Mouse (Mus musculus): Measurements from ENCODE around the gene Dad1. TPM values are rescaled to one million over a fixed set of nuclear protein-coding genes. Genes with fewer than 3 reads are reported as not detected.
A peak's percentile ranks its signal among the peaks of the same experiment; 100 is the strongest.

Gene Dad1
- polyA plus RNA-seq, 1 experiment from 2014 or later, result 240 TPM

- Histone ChIP-seq H3K4me3 (replicated peaks) (no peak overlapping the region), H3K36me3 (peaks cover 50% of the 10 kb centered on the region), H3K9ac (replicated peaks) (no peak overlapping the region), H3K9me3 (no peaks in the 10 kb centered on the region), H3K27me3 (no peaks in the 10 kb centered on the region), H3K4me2 (no peak overlapping the region), H3K27ac (no peak overlapping the region), H3K4me1 (replicated peaks) (peaks cover 10% of the 10 kb centered on the region)
- no peak for ATAC-seq (ENCODE audit: insufficient number of reproducible peaks, insufficient read depth, low FRiP score, low TSS enrichment, low read depth)
- 89% methylated on average over 7 of the region's 7 CpGs for WGBS
These were observed 10.3 kb upstream of the Dad1 start for GRCm38 (mm10) chr14:54264231-54264630.

DNA sequence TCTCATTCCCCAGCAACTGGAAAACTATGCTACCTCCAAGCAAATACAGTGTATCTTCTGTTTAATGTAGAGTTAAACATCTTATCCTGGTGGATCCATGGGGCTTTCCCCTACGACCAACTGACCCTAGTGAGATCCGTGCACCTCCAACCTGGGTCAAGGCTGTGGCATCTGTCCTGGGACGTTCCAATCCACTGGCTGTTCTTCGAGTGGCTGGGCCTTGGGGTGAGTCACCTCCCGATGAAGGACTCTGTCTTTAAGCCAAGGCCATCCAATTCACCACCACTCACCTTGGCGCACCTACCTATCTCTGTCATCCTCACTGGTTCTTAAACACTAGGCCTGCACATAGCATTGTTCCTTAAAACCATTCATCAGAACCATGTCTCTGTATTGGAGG lies 9.2 kb upstream of the Dad1 start:
- H3K4me2 ChIP-seq, result no peak overlapping the region
- no peak overlapping the region for H3K9ac ChIP-seq (replicated peaks)
- WGBS, result 96% methylated on average over 6 of the region's 6 CpGs
- no peak for ATAC-seq (ENCODE audit: insufficient number of reproducible peaks, insufficient read depth, low FRiP score, low TSS enrichment, low read depth)
- no peaks in the 10 kb centered on the region for H3K27me3 ChIP-seq
- H3K9me3 ChIP-seq, result no peaks in the 10 kb centered on the region
- no peak overlapping the region for H3K27ac ChIP-seq
- peaks cover 15% of the 10 kb centered on the region for H3K4me1 ChIP-seq (replicated peaks)
- peaks cover 41% of the 10 kb centered on the region for H3K36me3 ChIP-seq
- no peak overlapping the region for H3K4me3 ChIP-seq (replicated peaks)

GRCm38 (mm10) chr14:54262622-54263021 lies 8.7 kb upstream of the Dad1 start:
- Histone ChIP-seq H3K4me2 (no peak overlapping the region), H3K27ac (no peak overlapping the region), H3K4me1 (replicated peaks) (peaks cover 15% of the 10 kb centered on the region), H3K4me3 (replicated peaks) (no peak overlapping the region), H3K27me3 (no peaks in the 10 kb centered on the region), H3K36me3 (peaks cover 36% of the 10 kb centered on the region), H3K9me3 (no peaks in the 10 kb centered on the region), H3K9ac (replicated peaks) (no peak overlapping the region)
- ATAC-seq (ENCODE audit: insufficient number of reproducible peaks, insufficient read depth, low FRiP score, low TSS enrichment, low read depth), result no peak
- 91% methylated on average over 8 of the region's 8 CpGs for WGBS

- no peak for ATAC-seq (ENCODE audit: insufficient number of reproducible peaks, insufficient read depth, low FRiP score, low TSS enrichment, low read depth)
- Histone ChIP-seq H3K36me3 (peaks cover 24% of the 10 kb centered on the region), H3K9ac (replicated peaks) (no peak overlapping the region), H3K4me3 (replicated peaks) (no peak overlapping the region), H3K4me1 (replicated peaks) (peaks cover 15% of the 10 kb centered on the region), H3K27me3 (no peaks in the 10 kb centered on the region), H3K4me2 (no peak overlapping the region), H3K9me3 (no peaks in the 10 kb centered on the region), H3K27ac (no peak overlapping the region)
- WGBS, result 95% methylated on average over 2 of the region's 2 CpGs
These were observed 7.5 kb upstream of the Dad1 start for GRCm38 (mm10) chr14:54261386-54261785.

DNA sequence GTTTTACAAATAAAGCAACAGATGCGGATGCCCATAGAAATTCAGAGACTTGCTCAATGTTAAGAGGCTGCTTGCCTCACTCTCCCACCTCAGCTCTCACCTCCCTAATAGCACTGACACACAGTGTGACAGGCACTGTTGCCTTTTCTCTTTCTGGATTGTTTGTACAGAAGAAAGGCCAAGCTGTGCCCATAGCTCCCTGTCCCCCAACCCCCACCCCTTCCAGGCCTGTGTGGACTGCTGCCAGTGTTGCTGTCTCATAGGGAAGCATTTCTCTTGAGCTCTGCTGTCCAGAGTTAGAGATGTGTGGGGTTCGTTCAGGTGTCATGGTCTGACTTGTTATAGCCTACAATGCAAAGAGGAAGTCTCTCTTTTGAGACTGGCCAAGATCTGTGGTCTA lies 6.3 kb upstream of the Dad1 start:
- Histone ChIP-seq H3K9ac (replicated peaks) (no peak overlapping the region), H3K9me3 (no peaks in the 10 kb centered on the region), H3K27ac (no peak overlapping the region), H3K27me3 (no peaks in the 10 kb centered on the region), H3K4me1 (replicated peaks) (peaks cover 15% of the 10 kb centered on the region), H3K4me2 (peak overlapping the region; percentile 79), H3K36me3 (peaks cover 20% of the 10 kb centered on the region), H3K4me3 (replicated peaks) (peak overlapping the region; percentile 66)
- WGBS, result 76% methylated on average over 2 of the region's 2 CpGs
- no peak for ATAC-seq (ENCODE audit: insufficient number of reproducible peaks, insufficient read depth, low FRiP score, low TSS enrichment, low read depth)

- Histone ChIP-seq H3K27me3 (no peaks in the 10 kb centered on the region), H3K4me3 (replicated peaks) (peak overlapping the region; percentile 66), H3K9ac (replicated peaks) (peak overlapping the region; percentile 61), H3K9me3 (no peaks in the 10 kb centered on the region), H3K4me2 (peak overlapping the region; percentile 79), H3K36me3 (peaks cover 17% of the 10 kb centered on the region), H3K4me1 (replicated peaks) (peaks cover 15% of the 10 kb centered on the region), H3K27ac (peak overlapping the region; percentile 83)
- no peak for ATAC-seq (ENCODE audit: insufficient number of reproducible peaks, insufficient read depth, low FRiP score, low TSS enrichment, low read depth)
- 14% methylated on average over 8 of the region's 8 CpGs for WGBS
These were observed 5.8 kb upstream of the Dad1 start for GRCm38 (mm10) chr14:54259722-54260085.

DNA sequence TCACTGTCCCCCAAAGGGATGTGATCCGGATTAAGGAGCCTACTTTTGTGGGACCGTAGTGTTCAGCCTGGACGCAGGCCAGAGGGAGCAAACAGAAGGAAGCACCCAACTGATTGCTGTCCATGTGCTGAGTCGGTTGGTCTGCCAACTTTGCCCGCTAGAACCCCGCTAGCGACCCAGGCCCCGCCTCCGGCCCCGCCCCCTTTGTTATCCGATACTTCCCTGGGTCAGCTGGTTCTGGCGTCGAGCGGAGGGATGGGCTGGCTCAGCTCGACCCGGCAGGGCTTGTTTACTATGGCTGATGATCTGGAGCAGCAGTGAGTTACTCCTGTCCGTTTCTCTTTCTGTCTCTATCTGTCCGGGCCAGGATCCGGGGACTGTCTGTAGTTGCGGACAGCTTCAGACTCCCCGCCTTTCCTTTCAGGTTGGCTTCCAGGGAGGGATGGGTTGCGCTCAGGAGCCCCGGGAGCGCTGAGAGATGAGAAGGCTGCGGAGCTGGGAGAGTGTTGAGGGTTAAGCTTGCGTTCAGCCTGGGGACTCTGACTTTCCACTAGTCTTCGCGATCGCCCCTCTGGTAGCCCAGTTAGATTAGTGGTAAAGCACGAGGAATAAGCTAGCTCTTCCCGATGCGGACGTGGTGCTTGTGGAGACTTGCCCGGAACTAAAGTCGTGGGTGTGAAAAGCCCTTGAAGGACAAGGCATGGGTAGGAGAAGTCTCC lies 5.3 kb upstream of the Dad1 start:
- Histone ChIP-seq H3K27ac (peak overlapping the region; percentile 83), H3K4me1 (replicated peaks) (peaks cover 15% of the 10 kb centered on the region), H3K4me3 (replicated peaks) (peak overlapping the region; percentile 66), H3K36me3 (peaks cover 15% of the 10 kb centered on the region), H3K9ac (replicated peaks) (peak overlapping the region; percentile 61), H3K9me3 (no peaks in the 10 kb centered on the region), H3K27me3 (no peaks in the 10 kb centered on the region), H3K4me2 (peak overlapping the region; percentile 79)
- ATAC-seq (ENCODE audit: insufficient number of reproducible peaks, insufficient read depth, low FRiP score, low TSS enrichment, low read depth), result peak; percentile 96
- under 1% methylated on average over 35 of the region's 35 CpGs for WGBS

DNA sequence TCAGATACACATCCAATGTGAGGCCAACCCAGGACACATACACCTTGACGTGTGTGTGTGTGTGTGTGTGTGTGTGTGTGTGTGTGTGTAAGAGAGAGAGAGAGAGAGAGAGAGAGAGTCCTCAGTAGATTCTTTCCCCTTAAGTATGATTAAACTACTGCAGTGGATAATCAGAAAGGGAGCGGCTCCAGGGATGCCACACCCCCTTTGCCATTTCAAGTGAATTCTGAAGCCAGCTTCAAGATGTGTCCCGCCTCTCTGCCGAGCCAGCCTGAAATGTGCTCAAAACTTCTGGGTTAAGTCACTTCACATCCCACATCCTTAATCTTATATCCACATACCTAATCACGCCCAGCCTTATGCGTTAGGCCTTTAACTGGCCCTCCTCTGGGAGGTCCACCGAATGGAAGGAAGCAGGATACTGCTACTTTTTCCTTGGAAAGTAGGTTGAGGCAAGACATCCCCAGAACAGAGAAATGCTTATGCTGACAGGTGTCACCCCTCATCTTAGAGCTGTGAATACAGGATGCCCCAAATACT lies 4.3 kb upstream of the Dad1 start:
- Histone ChIP-seq H3K9ac (replicated peaks) (no peak overlapping the region), H3K9me3 (no peaks in the 10 kb centered on the region), H3K4me2 (no peak overlapping the region; the same call in 1 of the 2 replicates), H3K27ac (no peak overlapping the region), H3K36me3 (peaks cover 7% of the 10 kb centered on the region), H3K4me1 (replicated peaks) (peaks cover 15% of the 10 kb centered on the region), H3K27me3 (no peaks in the 10 kb centered on the region), H3K4me3 (replicated peaks) (no peak overlapping the region; the same call in 1 of the 2 replicates)
- WGBS, result 67% methylated on average over 7 of the region's 7 CpGs
- ATAC-seq (ENCODE audit: insufficient number of reproducible peaks, insufficient read depth, low FRiP score, low TSS enrichment, low read depth), result no peak

- no peak overlapping the region for H3K27ac ChIP-seq
- 0 out of 2 replicates have a peak overlapping the region, but pooled peaks have one; percentile 68 for H3K9ac ChIP-seq (replicated peaks)
- peak overlapping the region; percentile 59 for H3K4me3 ChIP-seq (replicated peaks)
- WGBS, result 60% methylated on average over 12 of the region's 12 CpGs
- ATAC-seq (ENCODE audit: insufficient number of reproducible peaks, insufficient read depth, low FRiP score, low TSS enrichment, low read depth), result no peak
- peak overlapping the region; percentile 72 for H3K4me2 ChIP-seq
- H3K27me3 ChIP-seq, result no peaks in the 10 kb centered on the region
- H3K36me3 ChIP-seq, result peaks cover 6% of the 10 kb centered on the region; the same call in 1 of the 2 replicates
- H3K4me1 ChIP-seq (replicated peaks), result peaks cover 27% of the 10 kb centered on the region
- H3K9me3 ChIP-seq, result no peaks in the 10 kb centered on the region
These were observed 832 bp upstream of the Dad1 start for GRCm38 (mm10) chr14:54254670-54255202.

DNA sequence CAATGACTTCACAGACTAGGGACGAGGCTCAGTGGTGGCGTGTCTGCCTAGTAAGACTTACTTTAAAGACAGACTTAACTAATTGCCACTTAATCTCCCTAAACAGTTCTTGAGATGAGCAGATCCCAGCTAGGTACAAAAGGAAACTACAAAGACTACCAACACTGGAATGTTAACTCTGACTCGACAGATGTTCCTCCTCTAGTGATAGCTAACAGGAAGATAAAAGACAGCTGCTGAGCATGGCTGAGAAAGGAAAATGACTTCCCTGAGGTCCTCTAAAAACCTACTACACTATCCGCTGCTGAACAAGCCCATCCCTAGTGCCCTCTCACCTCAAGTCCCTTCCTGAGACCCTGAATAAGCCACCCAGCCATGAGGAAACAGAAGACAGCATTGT lies 3.8 kb downstream of the Dad1 start:
- Histone ChIP-seq H3K4me2 (no peak overlapping the region), H3K27me3 (no peaks in the 10 kb centered on the region), H3K4me1 (replicated peaks) (peaks cover 26% of the 10 kb centered on the region), H3K9me3 (no peaks in the 10 kb centered on the region), H3K4me3 (replicated peaks) (no peak overlapping the region), H3K36me3 (peaks cover 37% of the 10 kb centered on the region), H3K9ac (replicated peaks) (no peak overlapping the region), H3K27ac (no peak overlapping the region)
- WGBS, result 36% methylated on average over 4 of the region's 4 CpGs
- no peak for ATAC-seq (ENCODE audit: insufficient number of reproducible peaks, insufficient read depth, low FRiP score, low TSS enrichment, low read depth)

- Histone ChIP-seq H3K9me3 (no peaks in the 10 kb centered on the region), H3K27me3 (no peaks in the 10 kb centered on the region), H3K4me2 (no peak overlapping the region), H3K36me3 (peaks cover 41% of the 10 kb centered on the region), H3K27ac (no peak overlapping the region), H3K4me1 (replicated peaks) (peaks cover 26% of the 10 kb centered on the region), H3K9ac (replicated peaks) (no peak overlapping the region), H3K4me3 (replicated peaks) (no peak overlapping the region)
- WGBS, result 65% methylated on average over 9 of the region's 9 CpGs
- ATAC-seq (ENCODE audit: insufficient number of reproducible peaks, insufficient read depth, low FRiP score, low TSS enrichment, low read depth), result no peak
These were observed 4.6 kb downstream of the Dad1 start for GRCm38 (mm10) chr14:54249326-54249725.
